Mouse (Mus musculus) left cerebral cortex, adult 18-20 months (tissue): ENCODE results near the gene Slc38a4. TPM values are rescaled to one million over a fixed set of nuclear protein-coding genes. Genes with fewer than 3 reads are reported as not detected.

Experiments used
- DNase-seq, 2 experiments: peaks; one replicate each; pipeline ENCODE4 v3.0.0; 2021 to 2022; ENCODE audit warnings: low spot score in 2 of 2, mixed read lengths in 1 of 2
- total RNA-seq, 2 experiments: library from RNA; stranded (reverse); gene quantifications; 2 replicates each; pipeline ENCODE4 v1.2.3; 2021

Slc38a4 gene
- total RNA-seq, 2 experiments from 2014 or later: 0.74 to 0.84 TPM

- DNase-seq: no peak
Measured at GRCm38 (mm10) chr15:97054767-97055489, 828 bp downstream of the Slc38a4 start.

- no peak for DNase-seq
Measured at GRCm38 (mm10) chr15:97054131-97054530, 1.6 kb downstream of the Slc38a4 start.

GRCm38 (mm10) chr15:97050436-97050835 is 5.3 kb downstream of the Slc38a4 start:
- no peak for DNase-seq

- DNase-seq: no peak
Measured at GRCm38 (mm10) chr15:97050011-97050410, 5.7 kb downstream of the Slc38a4 start.

GRCm38 (mm10) chr15:97049281-97049841 is 6.4 kb downstream of the Slc38a4 start:
- DNase-seq: no peak

- DNase-seq: no peak
Measured at GRCm38 (mm10) chr15:97048267-97048666, 7.5 kb downstream of the Slc38a4 start.

- DNase-seq: no peak
Measured at GRCm38 (mm10) chr15:97043921-97044320, 11.8 kb downstream of the Slc38a4 start.

- DNase-seq: no peak
Measured at GRCm38 (mm10) chr15:97042001-97042491, 13.7 kb downstream of the Slc38a4 start.

- no peak for DNase-seq
Measured at GRCm38 (mm10) chr15:97041182-97041581, 14.6 kb downstream of the Slc38a4 start.

GRCm38 (mm10) chr15:97037710-97038109 is 18.0 kb downstream of the Slc38a4 start:
- DNase-seq: no peak

GRCm38 (mm10) chr15:97035892-97036291 is 19.9 kb downstream of the Slc38a4 start:
- DNase-seq: no peak

GRCm38 (mm10) chr15:97033485-97033991 is 22.2 kb downstream of the Slc38a4 start:
- DNase-seq: no peak

GRCm38 (mm10) chr15:97031886-97032285 is 23.9 kb downstream of the Slc38a4 start:
- no peak for DNase-seq

GRCm38 (mm10) chr15:97030984-97031492 is 24.7 kb downstream of the Slc38a4 start:
- DNase-seq: no peak

- no peak for DNase-seq
Measured at GRCm38 (mm10) chr15:97030136-97030535, 25.6 kb downstream of the Slc38a4 start.

GRCm38 (mm10) chr15:97029064-97029791 is 26.5 kb downstream of the Slc38a4 start:
- no peak for DNase-seq

GRCm38 (mm10) chr15:97028651-97029050 is 27.1 kb downstream of the Slc38a4 start:
- DNase-seq: no peak

- DNase-seq: no peak
Measured at GRCm38 (mm10) chr15:97028046-97028634, 27.6 kb downstream of the Slc38a4 start.

GRCm38 (mm10) chr15:97026670-97027069 is 29.1 kb downstream of the Slc38a4 start:
- no peak for DNase-seq

- DNase-seq: no peak
Measured at GRCm38 (mm10) chr15:97022764-97023163, 33.0 kb downstream of the Slc38a4 start.

- no peak for DNase-seq
Measured at GRCm38 (mm10) chr15:97022213-97022612, 33.5 kb downstream of the Slc38a4 start.
